Mouse (Mus musculus): ENCODE measurements at regions not wholly inside any gene's neighbourhood (a gene's known extent, or its start where the extent isn't known, plus 50 kb on each side); places are given as distances from the start of the nearest gene placed in this dataset.

DNA sequence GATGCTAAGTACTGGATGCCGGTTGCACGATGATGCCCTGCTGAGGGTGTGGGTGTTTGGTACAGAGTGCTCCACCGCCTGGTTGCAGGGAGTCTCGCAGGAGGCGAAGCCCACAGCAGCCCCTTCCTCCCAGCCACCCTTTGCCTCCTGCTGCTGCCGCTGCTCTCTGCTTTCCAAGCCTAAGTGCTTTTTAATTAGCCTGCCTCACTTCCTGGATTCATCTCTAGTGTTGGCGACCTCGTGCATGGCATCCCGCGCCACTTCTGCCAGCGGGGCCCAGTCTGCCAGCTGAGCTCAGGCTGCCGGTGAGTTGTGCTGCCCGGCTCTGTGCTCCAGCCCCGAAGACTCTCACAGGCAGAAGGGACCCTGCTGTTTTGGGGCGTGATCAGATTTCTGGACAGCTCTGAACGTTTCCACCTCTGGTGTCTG lies 159.3 kb downstream of the Gxylt1 start:
- Histone ChIP-seq H3K27ac (ENCODE audit: control insufficient read depth, insufficient read depth, low read depth, low read length) (no peak overlapping the region), H3K4me3 (ENCODE audit: control insufficient read depth, low read depth, low read length) (no peak overlapping the region), H3K27me3 (ENCODE audit: control insufficient read depth, insufficient read depth, low read length) (no peaks in the 10 kb centered on the region), H3K36me3 (ENCODE audit: control insufficient read depth, insufficient read depth, low read length) (no peaks in the 10 kb centered on the region), H3K4me1 (ENCODE audit: control insufficient read depth, insufficient read depth, low read length) (peaks cover 2% of the 10 kb centered on the region; the same call in 1 of the 2 replicates)
- TF ChIP-seq POLR2A (IDR thresholded peaks at IDR 0.05; ENCODE audit: control insufficient read depth, low read depth, low read length): no peak
- TF ChIP-seq CTCF (IDR thresholded peaks at IDR 0.05; ENCODE audit: control insufficient read depth, insufficient read depth, insufficient replicate concordance, low read depth, low read length): no peak

DNA sequence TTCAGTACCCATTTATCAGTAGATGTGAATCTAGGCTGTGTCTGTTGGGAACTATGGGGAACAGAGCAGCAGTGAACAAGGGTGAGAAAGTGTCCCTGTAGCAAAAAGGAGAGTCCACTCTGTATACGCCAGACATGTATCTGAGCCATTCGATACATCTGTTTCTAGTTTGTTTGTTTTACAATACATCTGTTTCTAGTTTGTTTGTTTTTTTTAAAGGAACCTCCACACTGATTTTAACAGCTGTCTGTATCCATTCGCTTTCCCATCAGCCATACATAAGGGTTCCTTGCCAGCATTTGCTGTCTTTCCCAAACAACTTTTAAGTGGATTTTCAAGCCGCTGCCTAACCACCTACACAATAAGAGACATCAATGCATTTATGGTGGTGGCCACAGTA lies 170.0 kb downstream of the Gxylt1 start:
- TF ChIP-seq POLR2A (IDR thresholded peaks at IDR 0.05; ENCODE audit: control insufficient read depth, low read depth, low read length) (no peak), CTCF (IDR thresholded peaks at IDR 0.05; ENCODE audit: control insufficient read depth, insufficient read depth, insufficient replicate concordance, low read depth, low read length) (no peak)
- no peak overlapping the region for H3K4me3 ChIP-seq (ENCODE audit: control insufficient read depth, low read depth, low read length)
- no peaks in the 10 kb centered on the region for H3K36me3 ChIP-seq (ENCODE audit: control insufficient read depth, insufficient read depth, low read length)
- no peaks in the 10 kb centered on the region for H3K27me3 ChIP-seq (ENCODE audit: control insufficient read depth, insufficient read depth, low read length)
- no peaks in the 10 kb centered on the region for H3K4me1 ChIP-seq (ENCODE audit: control insufficient read depth, insufficient read depth, low read length)
- no peak overlapping the region for H3K27ac ChIP-seq (ENCODE audit: control insufficient read depth, insufficient read depth, low read depth, low read length)

DNA sequence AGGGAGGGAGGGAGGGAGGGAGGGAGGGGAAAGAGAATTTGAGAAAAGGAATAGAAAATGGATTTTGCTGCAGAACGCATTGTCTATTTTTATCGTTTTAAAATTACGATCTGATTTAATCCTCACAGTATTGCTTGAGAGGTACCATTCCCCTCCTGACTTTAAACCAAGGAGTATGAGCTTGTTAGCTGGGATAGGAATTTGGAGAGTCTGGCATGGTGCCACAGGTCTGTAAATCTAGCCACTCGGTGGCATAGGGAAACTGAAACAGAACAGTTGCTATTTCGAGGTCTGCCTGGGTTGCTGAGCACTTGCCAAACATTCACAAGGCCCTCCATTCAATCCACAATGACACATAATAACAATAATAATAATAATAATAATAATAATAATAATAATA lies 171.6 kb downstream of the Gxylt1 start:
- no peaks in the 10 kb centered on the region for H3K4me1 ChIP-seq (ENCODE audit: control insufficient read depth, insufficient read depth, low read length)
- no peak overlapping the region for H3K27ac ChIP-seq (ENCODE audit: control insufficient read depth, insufficient read depth, low read depth, low read length)
- no peaks in the 10 kb centered on the region for H3K36me3 ChIP-seq (ENCODE audit: control insufficient read depth, insufficient read depth, low read length)
- TF ChIP-seq POLR2A (IDR thresholded peaks at IDR 0.05; ENCODE audit: control insufficient read depth, low read depth, low read length) (no peak), CTCF (IDR thresholded peaks at IDR 0.05; ENCODE audit: control insufficient read depth, insufficient read depth, insufficient replicate concordance, low read depth, low read length) (no peak)
- no peaks in the 10 kb centered on the region for H3K27me3 ChIP-seq (ENCODE audit: control insufficient read depth, insufficient read depth, low read length)
- H3K4me3 ChIP-seq (ENCODE audit: control insufficient read depth, low read depth, low read length): no peak overlapping the region

DNA sequence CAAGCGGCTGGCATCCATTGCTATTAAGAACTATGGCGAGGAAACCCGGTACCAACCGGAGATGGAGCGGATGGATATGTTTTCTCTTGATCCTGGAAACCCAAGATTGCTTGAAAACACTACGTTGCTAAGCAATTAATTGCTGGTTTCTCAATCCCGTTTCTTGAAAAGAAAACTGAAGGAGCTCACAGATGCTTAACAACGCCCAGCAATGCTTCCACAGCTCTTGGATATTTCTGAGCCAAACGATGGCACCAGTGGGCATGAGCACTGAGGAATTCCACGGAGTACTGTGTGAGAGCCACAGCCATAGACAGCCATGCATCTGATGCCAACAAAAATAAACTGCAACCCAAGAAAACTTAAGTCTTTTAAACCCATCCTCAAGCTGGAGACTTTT lies 173.1 kb downstream of the Gxylt1 start:
- H3K27ac ChIP-seq (ENCODE audit: control insufficient read depth, insufficient read depth, low read depth, low read length): no peak overlapping the region

DNA sequence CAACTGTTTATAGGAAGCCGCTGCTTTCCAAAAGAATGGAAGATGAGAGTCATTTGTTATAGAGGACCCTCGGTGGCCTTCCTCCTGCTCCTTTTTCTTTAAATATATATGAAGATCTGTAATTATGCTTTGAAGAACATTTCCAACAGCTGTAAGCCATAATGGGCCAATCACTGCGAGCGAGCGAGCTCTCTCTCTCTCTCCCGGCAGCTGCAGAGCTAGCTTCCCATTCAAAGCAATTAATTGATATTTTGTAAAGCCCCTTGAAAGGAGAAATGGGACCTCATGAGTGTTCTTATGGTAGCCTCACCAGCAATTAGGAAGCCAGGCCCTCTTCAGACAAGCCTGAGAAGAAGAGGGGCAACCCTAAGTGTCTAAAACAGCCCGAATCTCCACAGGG lies 174.1 kb downstream of the Gxylt1 start:
- no peak overlapping the region for H3K4me3 ChIP-seq (ENCODE audit: control insufficient read depth, low read depth, low read length)
- no peaks in the 10 kb centered on the region for H3K36me3 ChIP-seq (ENCODE audit: control insufficient read depth, insufficient read depth, low read length)
- no peak overlapping the region for H3K27ac ChIP-seq (ENCODE audit: control insufficient read depth, insufficient read depth, low read depth, low read length)
- TF ChIP-seq POLR2A (IDR thresholded peaks at IDR 0.05; ENCODE audit: control insufficient read depth, low read depth, low read length) (no peak), CTCF (IDR thresholded peaks at IDR 0.05; ENCODE audit: control insufficient read depth, insufficient read depth, insufficient replicate concordance, low read depth, low read length) (no peak)
- H3K4me1 ChIP-seq (ENCODE audit: control insufficient read depth, insufficient read depth, low read length): no peaks in the 10 kb centered on the region
- no peaks in the 10 kb centered on the region for H3K27me3 ChIP-seq (ENCODE audit: control insufficient read depth, insufficient read depth, low read length)

More for the DNA sequence above, 173.1 kb downstream of the Gxylt1 start:
- no peak overlapping the region for H3K4me3 ChIP-seq (ENCODE audit: control insufficient read depth, low read depth, low read length)
- H3K4me1 ChIP-seq (ENCODE audit: control insufficient read depth, insufficient read depth, low read length): no peaks in the 10 kb centered on the region
- no peaks in the 10 kb centered on the region for H3K36me3 ChIP-seq (ENCODE audit: control insufficient read depth, insufficient read depth, low read length)
- TF ChIP-seq CTCF (IDR thresholded peaks at IDR 0.05; ENCODE audit: control insufficient read depth, insufficient read depth, insufficient replicate concordance, low read depth, low read length): no peak
- no peak for TF ChIP-seq POLR2A (IDR thresholded peaks at IDR 0.05; ENCODE audit: control insufficient read depth, low read depth, low read length)
- H3K27me3 ChIP-seq (ENCODE audit: control insufficient read depth, insufficient read depth, low read length): no peaks in the 10 kb centered on the region

DNA sequence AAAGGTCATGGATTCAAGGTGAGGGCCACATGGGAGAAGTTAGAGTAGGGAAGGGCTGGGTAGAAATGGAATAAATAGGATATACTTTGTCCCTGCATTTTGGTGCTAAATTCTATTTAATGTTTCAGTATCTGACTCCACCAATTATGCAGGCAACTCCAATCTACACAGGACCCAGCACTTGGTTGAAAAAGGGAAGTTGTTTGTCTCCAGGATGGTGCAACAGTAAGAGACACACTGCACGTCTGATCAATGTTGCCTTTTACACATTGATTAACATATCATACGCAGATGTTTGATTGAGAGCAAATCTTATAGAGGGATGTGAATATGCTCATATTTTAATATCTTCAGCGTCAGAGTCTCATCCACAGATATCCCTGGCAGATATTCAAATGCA lies 175.1 kb downstream of the Gxylt1 start:
- no peaks in the 10 kb centered on the region for H3K27me3 ChIP-seq (ENCODE audit: control insufficient read depth, insufficient read depth, low read length)
- TF ChIP-seq CTCF (IDR thresholded peaks at IDR 0.05; ENCODE audit: control insufficient read depth, insufficient read depth, insufficient replicate concordance, low read depth, low read length): no peak
- no peak for TF ChIP-seq POLR2A (IDR thresholded peaks at IDR 0.05; ENCODE audit: control insufficient read depth, low read depth, low read length)

DNA sequence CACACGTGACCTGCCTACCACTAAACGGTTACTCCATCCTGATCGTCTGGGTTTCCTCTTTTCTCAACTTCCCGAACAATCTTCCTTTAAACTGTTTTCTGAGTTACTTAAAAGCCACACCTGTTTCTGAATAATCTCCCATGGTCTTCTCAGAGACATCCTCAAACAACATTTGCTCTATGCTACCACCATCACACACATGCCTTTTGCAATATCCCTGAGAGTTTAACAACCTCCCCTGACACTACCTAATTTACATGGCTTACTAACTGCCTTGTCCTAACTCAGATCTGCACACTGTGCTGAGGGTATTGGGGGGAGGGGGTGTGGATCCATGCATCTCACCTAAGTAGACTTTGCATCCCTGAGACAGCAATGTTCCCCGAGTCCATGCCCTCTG lies 178.6 kb downstream of the Gxylt1 start:
- Histone ChIP-seq H3K27me3 (ENCODE audit: control insufficient read depth, insufficient read depth, low read length) (no peaks in the 10 kb centered on the region), H3K36me3 (ENCODE audit: control insufficient read depth, insufficient read depth, low read length) (no peaks in the 10 kb centered on the region), H3K4me3 (ENCODE audit: control insufficient read depth, low read depth, low read length) (no peak overlapping the region), H3K4me1 (ENCODE audit: control insufficient read depth, insufficient read depth, low read length) (no peaks in the 10 kb centered on the region), H3K27ac (ENCODE audit: control insufficient read depth, insufficient read depth, low read depth, low read length) (no peak overlapping the region)
- TF ChIP-seq CTCF (IDR thresholded peaks at IDR 0.05; ENCODE audit: control insufficient read depth, insufficient read depth, insufficient replicate concordance, low read depth, low read length): no peak
- no peak for TF ChIP-seq POLR2A (IDR thresholded peaks at IDR 0.05; ENCODE audit: control insufficient read depth, low read depth, low read length)

More for the DNA sequence above, 175.1 kb downstream of the Gxylt1 start:
- Histone ChIP-seq H3K36me3 (ENCODE audit: control insufficient read depth, insufficient read depth, low read length) (no peaks in the 10 kb centered on the region), H3K27ac (ENCODE audit: control insufficient read depth, insufficient read depth, low read depth, low read length) (no peak overlapping the region), H3K4me3 (ENCODE audit: control insufficient read depth, low read depth, low read length) (no peak overlapping the region), H3K4me1 (ENCODE audit: control insufficient read depth, insufficient read depth, low read length) (no peaks in the 10 kb centered on the region)

DNA sequence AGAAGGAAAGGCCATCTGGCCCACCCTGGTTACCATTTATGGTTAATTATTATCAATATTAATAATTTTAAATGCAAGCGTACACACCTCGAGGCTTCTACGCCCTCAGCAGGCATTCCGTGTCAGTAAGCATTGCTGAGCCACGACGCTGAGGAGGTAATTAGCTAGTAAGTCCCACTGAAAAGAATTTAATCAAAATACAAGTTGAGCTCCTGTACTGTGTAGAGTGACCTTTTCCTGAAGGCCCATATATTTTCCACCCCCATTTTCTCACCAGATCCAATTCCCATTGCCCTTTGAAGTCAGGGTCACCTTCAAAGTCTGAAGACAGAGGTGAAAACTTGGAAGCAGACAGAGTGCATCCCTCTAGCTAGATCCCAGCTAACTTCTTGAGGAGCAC lies 179.8 kb downstream of the Gxylt1 start:
- no peaks in the 10 kb centered on the region for H3K4me1 ChIP-seq (ENCODE audit: control insufficient read depth, insufficient read depth, low read length)

More for the DNA sequence above, 179.8 kb downstream of the Gxylt1 start:
- H3K27me3 ChIP-seq (ENCODE audit: control insufficient read depth, insufficient read depth, low read length): no peaks in the 10 kb centered on the region
- TF ChIP-seq CTCF (IDR thresholded peaks at IDR 0.05; ENCODE audit: control insufficient read depth, insufficient read depth, insufficient replicate concordance, low read depth, low read length): no peak
- TF ChIP-seq POLR2A (IDR thresholded peaks at IDR 0.05; ENCODE audit: control insufficient read depth, low read depth, low read length): no peak
- H3K4me3 ChIP-seq (ENCODE audit: control insufficient read depth, low read depth, low read length): no peak overlapping the region
- H3K27ac ChIP-seq (ENCODE audit: control insufficient read depth, insufficient read depth, low read depth, low read length): no peak overlapping the region
- H3K36me3 ChIP-seq (ENCODE audit: control insufficient read depth, insufficient read depth, low read length): no peaks in the 10 kb centered on the region
